Mouse (Mus musculus): ENCODE results near the gene Akr1b7. TPM values are rescaled to one million over a fixed set of nuclear protein-coding genes. Genes with fewer than 3 reads are reported as not detected.

The Akr1b7 gene
- total RNA-seq, 2 experiments from 2014 or later: 195 to 242 TPM

GRCm38 (mm10) chr6:34419071-34419470 lies 6.9 kb downstream of the Akr1b7 start:
- DNase-seq (ENCODE audit: low spot score in 2 of 2): no peak

GRCm38 (mm10) chr6:34439006-34439405 lies 26.9 kb downstream of the Akr1b7 start:
- no peak for DNase-seq (ENCODE audit: low spot score in 2 of 2)

GRCm38 (mm10) chr6:34441556-34442257 lies 29.6 kb downstream of the Akr1b7 start:
- DNase-seq (ENCODE audit: low spot score in 2 of 2): no peak

GRCm38 (mm10) chr6:34443791-34444190 lies 31.7 kb downstream of the Akr1b7 start:
- no peak for DNase-seq (ENCODE audit: low spot score in 2 of 2)

GRCm38 (mm10) chr6:34447961-34448360 lies 35.8 kb downstream of the Akr1b7 start:
- DNase-seq (ENCODE audit: low spot score in 2 of 2): peak; percentile 31 to 37

GRCm38 (mm10) chr6:34448696-34449095 lies 36.6 kb downstream of the Akr1b7 start:
- no peak for DNase-seq (ENCODE audit: low spot score in 2 of 2)

- DNase-seq (ENCODE audit: low spot score in 2 of 2): no peak
Observed at GRCm38 (mm10) chr6:34452963-34453770, 41.0 kb downstream of the Akr1b7 start.

GRCm38 (mm10) chr6:34459456-34459855 lies 47.3 kb downstream of the Akr1b7 start:
- no peak for DNase-seq (ENCODE audit: low spot score in 2 of 2)

- DNase-seq (ENCODE audit: low spot score in 2 of 2): no peak
Observed at GRCm38 (mm10) chr6:34460651-34461050, 48.5 kb downstream of the Akr1b7 start.

- DNase-seq (ENCODE audit: low spot score in 2 of 2): no peak
Observed at GRCm38 (mm10) chr6:34463582-34463981, 51.4 kb downstream of the Akr1b7 start.

- no peak for DNase-seq (ENCODE audit: low spot score in 2 of 2)
Observed at GRCm38 (mm10) chr6:34471434-34472110, 59.4 kb downstream of the Akr1b7 start.

Other genes with a start within 250 kb of the Akr1b7 start
- gene Slc35b4, start 235.2 kb upstream of the Akr1b7 start, total RNA-seq (2021): 10 to 100 TPM; 26.9 to 35.9 TPM
- gene Akr1b3, start 94.9 kb upstream of the Akr1b7 start, total RNA-seq (2021): 100 to 1,000 TPM; 123 to 124 TPM
- 10 to 100 TPM; 73.3 to 75.5 TPM for gene Akr1b8, start 58.2 kb upstream of the Akr1b7 start, total RNA-seq (2021)
- 10 to 100 TPM; 80.9 to 92.1 TPM for gene Akr1b10, start 28.1 kb upstream of the Akr1b7 start, total RNA-seq (2021)
- gene Bpgm, start 63.9 kb downstream of the Akr1b7 start, total RNA-seq (2021): 10 to 100 TPM; 43.2 to 49.5 TPM
- 100 to 1,000 TPM; 109 to 124 TPM for gene Cald1, start 186.2 kb downstream of the Akr1b7 start, total RNA-seq (2021)

Measured in adrenal gland, postnatal 4 days (tissue).